Mouse (Mus musculus) lung, postnatal 0 days (tissue): Measurements from ENCODE around the gene Wwtr1.

Experiments used
- CTCF ChIP-seq: IDR thresholded peaks from 2 replicates; pipeline ENCODE4 v1.5.1; 2016; ENCODE audit warnings: antibody characterized with exemption, mild to moderate bottlenecking
- EP300 ChIP-seq: IDR thresholded peaks from 2 replicates; pipeline ENCODE4 v1.6.1; 2016; ENCODE audit warnings: antibody characterized with exemption, mild to moderate bottlenecking, control low read depth

GRCm38 (mm10) chr3:57530221-57530620, 45.5 kb downstream of the Wwtr1 start:
- TF ChIP-seq CTCF (no peak), EP300 (no peak)
